Mouse (Mus musculus) CD4-positive, CD25-positive, alpha-beta regulatory T cell, adult 2 months (primary cell): ENCODE measurements around the gene C1qtnf2.

Source experiments
- DNase-seq: peaks from one replicate; pipeline ENCODE4 v3.0.0-alpha.2; 2012; ENCODE audit warnings: low read depth, low spot score

The C1qtnf2 gene

DNA sequence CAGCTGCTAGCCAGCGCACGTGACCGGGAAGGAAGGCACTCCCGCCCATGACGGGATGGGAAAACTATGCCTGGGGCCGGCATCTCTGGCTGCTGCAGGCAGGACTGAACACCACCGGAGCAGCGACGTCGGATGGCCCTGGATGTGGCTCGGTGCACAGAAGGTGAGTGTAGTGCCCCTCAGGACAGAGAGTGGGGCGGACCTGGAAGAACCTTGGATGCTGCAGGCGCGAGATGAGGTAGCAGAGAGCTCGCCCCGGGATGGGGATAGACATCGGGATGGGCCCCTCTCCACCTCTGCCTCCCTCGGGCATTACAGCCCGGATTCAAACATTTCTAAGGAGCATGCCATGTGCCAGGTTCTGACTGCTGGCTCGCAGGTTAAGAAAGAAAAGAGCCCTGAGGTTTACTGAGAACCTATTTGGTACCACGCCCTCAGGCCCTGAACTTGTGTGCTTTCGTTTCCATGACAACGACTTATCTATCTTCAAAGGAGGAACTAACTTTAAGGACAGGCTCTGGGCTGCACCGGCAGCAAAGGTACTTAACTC is at the start of gene C1qtnf2:
Gene C1qtnf2, plus strand, starts transcription at position 52 of the 550 bp plus-strand sequence.
- peak; percentile 73 for DNase-seq

DNA sequence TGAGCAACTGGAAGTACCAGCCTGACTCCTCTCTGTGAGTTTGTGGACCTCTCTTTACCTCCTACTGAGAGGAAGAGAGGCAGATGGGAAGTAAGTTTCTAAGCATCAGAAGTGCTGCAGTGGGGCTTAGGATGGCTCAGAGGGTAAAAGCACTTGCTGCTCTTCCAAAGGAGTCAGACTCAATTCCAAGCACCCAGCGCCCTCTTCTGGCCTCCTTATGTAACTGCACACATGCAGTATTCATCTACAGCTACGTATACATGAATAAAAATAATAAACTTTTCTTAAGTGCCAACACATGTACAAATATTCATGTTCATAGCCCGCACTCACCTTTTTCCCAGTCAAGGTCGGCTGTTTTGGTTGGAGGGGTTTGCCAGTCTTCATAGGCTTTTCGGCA is 49.7 kb upstream of the C1qtnf2 start:
- peak; percentile 17 for DNase-seq

DNA sequence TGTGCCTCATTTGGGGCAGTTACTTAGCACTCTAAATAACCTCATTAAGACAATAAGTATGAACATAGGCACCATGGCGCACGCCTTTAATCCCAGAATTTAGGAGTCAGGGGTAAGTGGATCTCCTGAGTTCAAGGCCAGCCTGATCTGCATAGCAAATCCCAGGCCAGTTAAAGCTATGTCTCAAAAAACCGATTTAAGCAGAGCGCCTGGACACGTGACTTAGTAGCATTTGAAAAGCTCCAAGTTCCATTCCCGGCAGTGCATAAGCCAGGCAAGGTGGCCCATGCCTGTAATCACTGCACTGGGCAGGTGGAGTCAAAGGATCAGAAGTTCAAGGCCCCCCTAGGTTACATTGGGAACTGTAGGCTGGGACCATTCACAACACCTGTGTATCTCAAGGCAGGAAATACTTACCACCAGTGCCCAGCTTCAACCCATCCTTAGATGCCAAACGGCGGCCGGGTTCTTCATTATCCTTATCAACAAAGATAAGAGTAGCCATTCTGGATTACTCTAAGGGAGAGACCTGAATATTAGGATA is 48.8 kb upstream of the C1qtnf2 start:
- peak; percentile 18 for DNase-seq

DNA sequence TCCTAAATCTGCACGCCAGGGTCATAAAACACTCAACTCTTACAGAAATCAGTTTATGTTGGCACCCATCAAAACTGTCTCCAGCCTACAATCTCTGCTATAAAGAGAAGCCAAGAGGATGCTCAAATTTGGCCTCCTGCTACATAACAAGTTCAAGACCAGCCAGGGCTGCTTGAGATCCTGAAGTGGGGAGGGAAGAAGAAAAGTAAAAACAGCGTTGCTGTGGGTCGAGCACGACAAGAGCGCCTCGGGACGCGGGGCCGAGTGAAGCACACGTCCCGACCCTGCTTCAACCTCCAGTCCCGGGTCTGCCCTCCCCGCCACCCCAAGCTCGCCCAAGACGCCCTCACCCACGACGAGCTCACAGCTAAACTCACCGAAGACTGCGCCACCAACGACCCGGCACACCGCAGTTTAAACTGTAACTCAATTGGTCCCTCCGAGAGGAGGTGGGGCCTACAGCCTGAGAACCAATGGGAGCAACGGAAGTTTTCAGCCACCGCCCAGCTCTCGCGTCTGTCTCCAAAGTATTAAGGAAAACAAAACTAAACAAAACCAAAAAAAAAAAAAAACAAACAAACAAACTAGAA is 48.2 kb upstream of the C1qtnf2 start, which contains the start of gene Pttg1:
Gene Pttg1, minus strand, starts transcription at position 428 of the 590 bp plus-strand sequence.
- peak; percentile 94 for DNase-seq

DNA sequence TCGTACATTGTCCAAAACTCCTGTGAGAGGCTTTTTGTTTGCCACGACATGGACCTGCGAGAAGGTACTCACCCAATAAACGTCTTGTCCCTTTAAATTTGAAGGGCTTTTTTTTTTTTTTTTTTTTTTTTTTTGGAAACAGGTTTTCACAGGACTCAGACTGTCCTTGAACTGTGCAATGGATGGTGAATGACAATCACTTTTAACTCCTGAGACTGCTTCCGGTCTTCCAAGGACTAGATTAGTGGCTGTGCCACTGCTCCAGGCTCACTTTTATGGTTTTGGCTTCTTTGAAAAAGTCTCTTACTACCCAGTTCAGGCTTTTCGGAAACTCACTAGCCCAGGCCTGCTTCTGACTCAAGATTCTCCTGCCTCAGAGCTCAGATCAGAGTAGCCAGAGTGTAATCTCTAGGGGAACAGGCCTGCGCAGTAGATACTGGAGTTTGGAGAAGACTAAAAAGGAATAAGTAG is 47.6 kb upstream of the C1qtnf2 start:
- DNase-seq: no peak

DNA sequence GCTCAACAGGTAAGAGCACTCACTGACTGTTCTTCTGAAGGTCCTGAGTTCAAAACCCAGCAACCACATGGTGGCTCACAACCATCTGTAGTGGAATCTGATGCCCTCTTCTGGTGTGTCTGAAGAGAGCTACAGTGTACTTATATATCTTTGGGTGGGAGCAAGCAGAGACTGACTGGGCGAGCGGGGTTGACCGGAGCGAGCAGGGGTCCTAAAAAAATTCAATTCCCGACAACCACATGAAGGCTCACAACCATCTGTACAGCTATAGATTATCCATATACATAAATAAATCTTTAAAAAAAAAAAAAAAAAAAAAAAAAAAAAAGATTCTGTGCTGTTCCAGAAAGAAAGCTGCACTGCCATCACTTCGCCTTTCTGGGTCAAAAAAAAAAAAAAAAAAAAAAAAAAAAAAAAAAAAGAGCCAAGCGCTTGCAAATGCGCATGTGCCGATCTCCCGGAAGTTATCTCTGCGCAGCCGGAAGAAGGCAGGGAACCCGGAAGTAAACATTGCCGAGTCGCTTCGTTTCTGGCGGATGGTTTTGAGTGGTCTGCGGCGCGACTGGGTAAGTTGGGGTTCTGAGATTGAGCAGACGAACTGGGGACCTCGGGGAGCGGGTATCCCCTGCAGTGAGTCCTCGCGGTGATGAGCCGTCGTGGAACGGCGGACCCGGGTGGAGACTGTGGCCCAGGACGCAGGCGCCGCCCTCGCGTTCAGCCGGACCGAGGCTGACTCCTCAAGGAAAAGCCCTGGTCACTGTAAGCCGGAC is 40.6 kb upstream of the C1qtnf2 start, which contains the start of gene Slu7:
Gene Slu7, plus strand, starts transcription at position 491 of the 770 bp plus-strand sequence.
- DNase-seq: peak; percentile 92

DNA sequence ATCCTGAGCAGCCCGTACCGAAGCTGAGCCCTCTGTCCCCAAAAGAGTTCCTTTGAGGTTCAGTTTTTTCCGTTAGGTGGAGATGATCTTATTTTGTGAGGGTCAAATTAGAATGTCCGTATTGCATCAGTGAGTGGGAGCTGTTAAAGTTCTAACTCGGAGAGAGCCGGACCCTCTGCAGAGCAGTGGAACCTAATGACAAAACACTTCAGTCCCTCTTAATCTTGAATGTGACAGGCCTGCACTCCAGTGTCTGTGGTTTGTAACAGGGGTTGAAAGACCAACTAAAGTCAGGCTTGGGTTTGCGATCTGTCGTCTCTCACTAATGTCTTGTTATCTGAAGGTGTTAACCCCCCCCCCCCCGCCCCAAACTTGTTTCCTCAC is 40.1 kb upstream of the C1qtnf2 start:
- no peak for DNase-seq

DNA sequence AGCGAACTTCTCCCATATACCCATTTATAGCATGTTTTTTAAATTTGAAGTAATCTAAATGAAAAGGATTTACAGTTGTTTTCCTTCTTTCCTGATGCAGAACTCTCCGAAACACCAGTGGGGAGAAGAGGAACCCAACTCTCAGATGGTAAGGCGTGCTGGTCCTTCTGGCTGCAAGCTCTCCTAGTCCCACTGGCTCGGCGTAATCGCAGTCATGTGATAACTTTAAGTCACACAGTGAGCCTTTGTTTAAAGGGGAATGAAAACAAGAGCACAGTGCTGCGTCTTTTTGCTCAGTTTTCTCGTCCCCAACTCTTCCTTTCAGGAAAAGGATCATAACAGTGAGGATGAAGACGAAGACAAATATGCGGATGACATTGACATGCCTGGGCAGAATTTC is 33.0 kb upstream of the C1qtnf2 start:
- DNase-seq: no peak

DNA sequence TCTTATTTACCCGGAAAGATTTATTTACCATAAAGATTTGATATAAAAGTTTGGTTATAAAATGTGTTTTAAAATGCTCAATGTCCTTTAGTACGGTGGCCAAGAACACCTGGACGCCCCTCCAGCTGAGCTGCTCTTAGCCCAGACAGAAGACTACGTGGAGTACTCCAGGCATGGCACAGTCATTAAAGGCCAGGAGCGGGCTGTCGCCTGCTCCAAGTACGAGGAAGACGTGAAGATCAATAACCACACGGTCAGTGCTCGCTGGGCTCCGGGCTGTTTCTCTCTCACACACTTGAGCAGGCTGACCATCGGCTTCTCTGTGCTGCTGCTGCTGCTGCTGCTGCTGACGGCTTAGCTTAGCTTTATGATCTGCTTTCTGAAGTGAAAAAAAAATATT is 30.9 kb upstream of the C1qtnf2 start:
- no peak for DNase-seq

DNA sequence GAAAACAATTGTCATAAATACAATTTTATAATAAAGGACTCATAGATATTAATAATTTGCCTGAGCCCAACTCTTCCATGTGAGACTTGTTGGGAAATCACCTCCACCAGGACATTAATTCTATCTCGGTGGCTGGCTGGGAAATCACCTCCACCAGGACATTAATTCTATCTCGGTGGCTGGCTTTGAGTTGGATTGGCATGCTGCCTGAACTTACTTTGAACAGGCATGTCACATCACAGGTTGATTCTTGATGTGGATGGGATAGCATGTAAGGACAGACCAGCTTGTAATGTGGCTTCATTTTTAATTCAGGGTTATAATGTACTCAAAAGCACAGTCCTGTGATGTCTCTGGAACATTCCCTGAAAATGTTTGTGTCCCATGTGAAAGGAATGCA is 24.2 kb upstream of the C1qtnf2 start:
- no peak for DNase-seq

DNA sequence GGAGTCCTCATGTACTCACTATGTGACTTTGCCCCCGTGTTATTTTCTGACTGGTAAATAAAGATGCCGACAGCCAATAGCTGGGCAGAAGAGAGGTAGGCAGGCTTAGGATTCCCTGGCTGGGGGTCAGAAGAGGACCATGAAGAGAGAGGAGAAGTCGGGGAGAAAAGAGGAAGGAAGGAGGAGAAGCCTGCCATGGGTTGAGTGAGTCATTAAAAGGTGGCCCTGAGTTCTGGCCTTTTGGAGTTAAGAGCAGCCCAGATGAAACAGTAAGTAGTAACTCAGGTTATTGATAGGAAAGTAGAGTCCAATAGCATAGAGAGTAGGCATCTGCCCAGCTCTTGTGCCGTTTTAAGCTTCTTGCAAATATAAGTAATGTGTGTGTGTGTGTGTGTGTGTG is 22.8 kb upstream of the C1qtnf2 start:
- no peak for DNase-seq

DNA sequence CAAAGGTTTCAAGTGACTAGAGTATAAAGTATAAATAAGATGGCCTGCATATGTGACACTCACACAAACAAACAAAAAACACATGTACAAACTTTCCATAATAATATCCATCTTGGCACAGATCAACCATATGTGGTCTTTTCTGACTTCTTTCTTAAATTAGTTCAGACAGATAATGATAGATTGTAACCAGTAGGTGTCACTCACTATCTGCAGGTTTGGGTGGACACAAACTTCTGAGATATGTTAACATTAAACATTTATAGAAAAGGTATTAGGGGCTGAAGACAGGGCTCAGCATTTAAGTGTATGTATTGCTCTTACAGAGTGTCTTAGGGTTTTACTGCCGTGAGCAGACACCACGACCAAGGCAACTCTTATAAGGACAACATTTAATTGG is 21.8 kb upstream of the C1qtnf2 start:
- peak; percentile 28 for DNase-seq

DNA sequence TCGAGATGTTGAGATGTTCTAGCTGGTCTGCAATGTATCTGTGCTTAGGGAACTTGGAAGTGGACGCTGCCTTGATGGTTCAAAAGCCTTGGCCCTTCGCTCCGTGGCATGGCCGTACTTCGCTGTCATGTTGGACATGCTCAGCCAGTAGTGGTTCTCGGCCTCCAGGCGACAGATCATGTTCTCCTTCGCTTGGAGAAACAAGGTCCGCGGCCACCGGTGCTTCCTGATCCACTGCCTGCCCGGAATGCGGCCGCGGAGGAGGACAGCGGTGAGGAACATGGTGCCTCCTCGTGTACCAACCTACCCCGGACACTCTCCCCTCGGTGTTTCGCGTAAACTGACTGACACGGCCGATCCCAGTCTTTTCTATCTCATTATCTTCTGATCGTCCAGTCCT is 10.9 kb upstream of the C1qtnf2 start:
- no peak for DNase-seq

DNA sequence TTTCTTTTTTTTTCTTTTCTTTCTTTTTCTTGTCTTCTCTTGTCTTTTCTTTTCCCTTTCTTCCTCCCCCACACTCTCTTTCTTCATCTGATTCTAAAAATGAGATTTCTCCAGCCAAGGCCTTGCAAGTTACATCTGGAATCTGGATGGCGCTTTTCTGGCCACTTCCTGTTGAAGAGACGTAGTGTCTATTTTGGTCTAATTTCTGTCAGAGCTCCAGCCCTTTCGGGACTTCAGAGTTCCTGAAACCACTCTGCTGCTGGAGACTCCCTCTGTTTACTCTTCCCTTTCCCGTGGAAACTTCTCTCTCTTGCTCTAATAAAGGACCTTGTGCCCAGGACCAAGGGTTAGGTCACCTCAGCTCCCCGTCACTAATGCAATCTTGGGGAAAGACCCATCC is 4.0 kb upstream of the C1qtnf2 start:
- no peak for DNase-seq

DNA sequence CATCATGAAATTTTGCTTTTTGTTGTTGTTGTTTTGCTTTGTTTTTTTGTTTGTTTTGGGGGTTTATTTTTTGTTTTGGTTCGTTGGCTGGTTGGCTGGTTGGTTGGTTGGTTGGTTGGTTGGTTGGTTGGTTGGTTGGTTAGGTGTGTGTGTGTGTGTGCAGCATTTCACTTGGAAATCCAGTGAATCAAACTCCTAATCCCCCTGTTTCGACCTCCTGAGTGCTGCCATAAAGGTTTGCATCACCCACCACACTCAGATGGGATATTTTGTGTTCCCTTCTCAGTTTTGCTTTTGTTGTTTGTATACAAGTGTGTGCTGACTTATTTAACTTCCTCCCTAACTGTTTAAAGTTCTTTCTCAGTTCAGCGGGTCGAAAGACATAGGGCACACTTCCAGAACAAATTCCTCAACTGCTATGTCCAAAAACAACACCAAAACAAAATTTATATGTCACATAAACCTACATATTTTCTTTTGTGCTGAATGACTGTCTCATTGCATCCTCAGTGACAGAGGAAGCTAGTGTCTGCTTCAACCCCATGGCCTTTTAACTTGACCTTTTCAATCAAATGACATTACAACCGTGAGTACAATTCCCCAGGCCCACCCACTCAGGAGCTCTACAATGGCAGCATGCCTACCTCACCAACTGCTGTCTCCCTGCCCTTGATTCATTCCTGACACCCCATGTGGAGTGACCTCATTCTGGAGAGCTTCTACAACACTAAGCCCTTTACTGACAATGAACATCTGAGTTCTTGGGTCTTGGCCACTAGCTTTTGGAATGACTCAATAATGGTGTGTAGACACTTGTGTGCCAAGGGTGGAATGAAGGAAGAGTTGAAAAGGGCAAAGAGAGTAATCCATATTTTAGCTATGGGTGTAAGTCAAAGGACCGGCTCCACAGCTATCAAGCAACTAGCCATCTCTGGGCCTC is 2.9 kb upstream of the C1qtnf2 start:
- no peak for DNase-seq

DNA sequence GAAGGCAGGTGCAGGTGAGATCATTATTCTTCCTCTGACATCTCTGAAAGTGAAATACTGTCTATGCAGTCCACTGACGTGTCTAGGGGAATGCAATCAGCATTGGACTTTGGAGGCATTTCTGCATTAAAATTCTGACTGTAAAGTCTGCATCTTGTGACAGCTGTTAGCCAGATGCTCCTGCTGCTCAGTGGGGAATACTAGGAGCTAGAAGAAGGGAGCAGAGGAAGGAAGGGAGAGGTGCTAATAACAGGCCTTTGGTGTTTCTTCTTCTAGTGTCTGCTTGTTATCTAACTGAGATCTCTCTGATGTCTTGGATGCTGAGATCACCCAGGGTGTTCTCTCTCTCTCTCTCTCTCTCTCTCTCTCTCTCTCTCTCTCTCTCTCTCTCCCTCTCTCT is 961 bp upstream of the C1qtnf2 start:
- no peak for DNase-seq

DNA sequence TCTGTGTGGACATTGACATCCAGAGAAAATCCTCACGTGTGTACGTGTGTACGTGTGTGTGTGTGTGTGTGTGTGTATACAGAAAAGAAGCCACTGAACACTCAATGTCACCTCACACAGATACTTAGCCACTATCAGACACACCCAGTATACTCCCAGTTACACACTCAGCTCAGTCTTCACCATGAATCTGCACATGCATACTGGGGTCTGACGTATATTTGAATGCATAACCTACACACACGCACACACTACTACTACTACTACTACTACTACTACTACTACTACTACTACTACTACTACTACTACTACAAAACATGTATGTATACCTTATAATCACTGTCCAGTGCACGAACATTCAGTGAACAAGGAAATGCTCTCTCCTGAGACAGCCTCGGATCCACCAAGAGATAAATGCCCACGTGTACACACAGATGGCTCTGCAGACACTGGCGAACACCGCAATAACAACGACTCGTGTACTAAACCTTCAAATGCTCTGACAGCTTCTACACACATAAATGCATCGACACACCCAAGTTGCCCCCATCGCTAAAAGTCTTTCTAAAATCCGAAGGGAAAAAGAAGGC is 346 bp upstream of the C1qtnf2 start:
- DNase-seq: no peak

DNA sequence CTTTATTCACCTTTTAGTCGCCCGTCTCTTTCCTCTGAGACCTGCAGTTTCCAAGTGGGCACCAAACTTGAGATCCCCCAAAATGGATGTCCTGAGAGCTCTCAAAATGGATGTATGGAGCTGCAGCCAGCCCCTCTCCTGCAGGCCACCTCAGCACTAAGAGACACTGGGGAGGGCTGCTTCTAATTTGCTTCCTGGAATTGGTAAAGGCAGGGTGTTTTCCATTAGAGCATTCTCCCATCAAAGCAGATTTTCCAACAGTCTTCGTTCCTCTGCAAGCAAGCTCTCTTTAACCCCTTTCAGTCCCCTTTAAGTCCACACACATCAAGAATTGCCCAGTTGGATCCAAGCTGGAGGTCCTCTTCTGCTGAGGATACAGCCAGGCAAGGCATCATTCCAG is 5.3 kb downstream of the C1qtnf2 start:
- DNase-seq: no peak

DNA sequence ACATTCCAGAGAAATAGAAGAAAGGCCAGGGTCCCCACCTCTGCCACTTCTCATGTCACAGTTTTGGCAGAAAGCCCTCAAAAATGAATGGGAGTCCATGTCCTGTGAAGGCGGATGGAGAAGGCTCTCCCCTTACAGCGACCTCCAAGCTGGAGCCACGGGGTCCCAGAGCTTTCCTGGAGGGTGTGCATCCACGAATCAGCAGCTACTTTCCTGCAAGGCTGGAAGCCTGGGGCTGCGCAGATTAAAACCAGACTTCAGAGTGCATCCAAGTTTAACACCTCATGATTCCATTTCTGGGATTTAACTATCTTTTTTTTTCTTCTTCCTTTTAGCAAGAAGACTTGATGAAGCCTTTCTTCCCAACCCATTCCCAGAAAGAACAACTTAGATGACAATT is 6.5 kb downstream of the C1qtnf2 start:
- DNase-seq: no peak

DNA sequence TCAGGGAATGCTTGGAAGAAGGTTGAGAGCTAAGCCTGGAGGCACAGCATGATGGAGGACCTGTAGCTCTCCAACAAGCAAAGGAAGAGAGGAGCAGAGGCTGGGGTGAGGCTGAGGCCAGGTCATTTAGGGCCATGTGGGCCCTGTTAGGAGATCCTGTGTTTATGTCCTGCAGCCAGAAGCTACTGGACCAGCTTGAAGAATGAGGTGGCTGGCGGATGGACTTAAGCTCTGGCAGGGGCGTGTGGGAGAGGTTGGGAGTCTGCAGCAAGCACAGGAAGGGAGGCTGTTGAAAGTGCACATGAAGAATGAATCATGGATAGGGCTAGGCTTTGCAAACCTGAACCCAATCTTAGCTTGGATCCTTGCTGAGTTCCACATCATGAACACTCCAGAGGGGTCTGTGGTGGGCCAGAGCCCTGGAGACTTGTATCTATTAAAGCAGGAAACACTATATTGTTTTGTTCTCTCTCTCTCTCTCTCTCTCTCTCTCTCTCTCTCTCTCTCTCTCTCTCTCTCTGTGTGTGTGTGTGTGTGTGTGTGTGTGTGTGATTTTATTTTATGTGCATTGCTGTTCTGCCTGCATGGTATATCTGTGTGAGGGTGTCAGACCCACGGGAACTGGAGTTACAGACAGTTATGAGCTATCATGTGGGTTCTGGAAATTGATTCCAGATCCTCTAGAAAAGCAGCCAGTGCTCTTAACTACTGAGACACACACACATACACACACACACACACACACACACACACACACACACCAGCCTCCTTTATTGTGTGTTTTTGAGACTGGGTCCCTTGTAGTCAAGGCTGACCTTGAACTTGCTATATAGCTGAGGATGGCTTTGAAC is 7.8 kb downstream of the C1qtnf2 start:
- DNase-seq: no peak
